Mouse (Mus musculus): ENCODE measurements at regions not wholly inside any gene's neighbourhood (a gene's known extent, or its start where the extent isn't known, plus 50 kb on each side); places are given as distances from the start of the nearest gene placed in this dataset.
A peak's percentile ranks its signal among the peaks of the same experiment; 100 is the strongest.

GRCm38 (mm10) chr13:45213116-45213834 is 134.8 kb downstream of the Gm9817 start:
- no peak for DNase-seq (ENCODE audit: extremely low spot score)

DNA sequence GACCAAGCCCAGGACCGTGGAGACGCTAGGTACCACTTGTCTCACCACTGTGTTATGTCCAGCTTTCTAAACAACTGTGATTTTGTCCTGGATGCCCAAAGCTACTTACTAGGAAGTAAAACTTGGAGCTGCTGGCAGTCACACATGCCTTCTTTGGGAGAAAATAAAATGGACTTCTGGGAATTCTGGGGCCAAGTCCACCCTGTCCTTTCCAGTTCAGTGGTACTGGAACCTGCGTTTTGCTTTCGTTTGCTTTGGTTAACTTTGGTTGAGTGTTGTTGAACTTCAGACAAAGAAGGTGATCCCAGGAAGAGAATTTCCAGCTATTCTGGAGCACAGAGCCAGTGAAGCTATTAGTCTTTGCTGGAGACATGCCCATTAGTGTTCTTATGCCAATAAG is 139.8 kb downstream of the Gm9817 start:
- no peak for DNase-seq (ENCODE audit: extremely low spot score)

- DNase-seq (ENCODE audit: extremely low spot score): no peak
These were observed 141.2 kb downstream of the Gm9817 start for GRCm38 (mm10) chr13:45219671-45220070.

- DNase-seq (ENCODE audit: extremely low spot score): no peak
These were observed 152.3 kb downstream of the Gm9817 start for GRCm38 (mm10) chr13:45230804-45231203.

GRCm38 (mm10) chr13:45235236-45235635 is 154.3 kb upstream of the Mylip start:
- DNase-seq (ENCODE audit: extremely low spot score): no peak

DNA sequence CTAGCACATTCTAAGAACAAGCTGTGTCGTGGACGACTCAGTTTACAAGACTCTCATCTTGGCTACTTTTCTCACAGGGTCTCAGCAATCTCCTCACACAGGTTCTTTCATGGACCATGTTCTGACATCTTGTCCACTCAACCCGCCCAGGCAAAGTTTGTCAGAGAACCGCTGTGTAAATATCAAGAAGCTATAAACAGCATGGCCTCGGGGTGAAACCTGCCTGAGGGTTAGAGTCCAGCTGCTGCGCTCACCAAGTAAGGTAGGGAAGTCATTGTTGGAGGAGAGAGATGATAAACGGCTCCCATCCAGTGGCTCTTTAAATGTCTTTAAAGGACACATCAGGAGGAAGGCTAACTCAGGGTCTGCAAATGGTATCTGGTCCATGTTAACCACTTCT is 151.3 kb upstream of the Mylip start:
- DNase-seq (ENCODE audit: extremely low spot score): no peak

- DNase-seq (ENCODE audit: extremely low spot score): no peak
These were observed 150.4 kb upstream of the Mylip start for GRCm38 (mm10) chr13:45239153-45239552.

DNA sequence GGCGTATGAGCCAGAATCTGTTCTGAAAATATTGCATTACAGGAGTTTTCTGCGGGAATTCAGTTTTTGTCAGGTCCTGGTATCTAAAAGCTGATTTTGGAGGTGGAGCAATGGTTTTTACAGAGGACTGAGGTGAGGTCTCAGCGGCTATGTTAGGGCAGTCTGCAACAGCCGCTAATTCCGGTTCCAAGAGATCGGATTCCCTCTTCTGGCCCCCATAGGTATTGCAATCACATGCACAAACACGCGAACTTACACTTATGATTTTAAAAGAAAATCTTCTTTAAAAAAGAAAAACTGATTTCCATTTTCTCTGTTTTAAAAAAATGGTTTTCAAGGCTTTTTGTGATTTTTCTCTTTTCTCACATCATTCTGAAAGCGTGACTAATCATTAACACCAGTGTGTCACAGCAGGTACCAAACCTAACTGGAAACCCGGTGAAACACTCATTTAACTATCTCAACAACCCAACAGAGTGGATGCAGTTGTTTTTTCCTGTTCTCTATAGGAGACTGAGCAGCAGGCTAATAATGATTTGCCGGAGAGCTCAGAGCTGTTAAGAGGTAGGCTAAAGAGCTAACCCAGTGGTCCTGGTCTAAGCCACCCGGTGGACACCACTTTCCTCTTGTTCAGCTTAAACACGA is 149.4 kb upstream of the Mylip start:
- no peak for DNase-seq (ENCODE audit: extremely low spot score)

- DNase-seq (ENCODE audit: extremely low spot score): no peak
These were observed 147.3 kb upstream of the Mylip start for GRCm38 (mm10) chr13:45242261-45242660.

- DNase-seq (ENCODE audit: extremely low spot score): no peak
These were observed 146.8 kb upstream of the Mylip start for GRCm38 (mm10) chr13:45242750-45243149.

DNA sequence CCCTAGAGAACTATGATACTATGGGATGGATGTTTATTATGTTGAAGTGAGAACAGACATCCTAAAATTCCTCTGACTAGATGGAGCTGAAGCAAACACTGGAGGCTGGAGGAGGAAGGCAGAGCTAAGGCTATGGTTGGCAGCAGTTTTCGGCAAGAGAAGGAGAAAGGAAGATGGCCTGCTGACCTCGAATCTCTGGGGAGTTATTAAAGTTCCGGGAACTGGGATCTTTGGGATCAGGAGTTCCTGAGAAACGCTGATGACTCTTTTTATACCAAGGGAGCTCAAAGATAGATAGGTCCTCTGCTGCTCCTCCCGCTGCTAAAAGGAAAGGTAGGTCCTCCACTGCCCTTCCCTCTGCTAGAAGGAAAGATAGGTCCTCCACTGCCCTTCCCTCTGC is 143.9 kb upstream of the Mylip start:
- DNase-seq (ENCODE audit: extremely low spot score): no peak

GRCm38 (mm10) chr13:45246341-45246740 is 143.2 kb upstream of the Mylip start:
- no peak for DNase-seq (ENCODE audit: extremely low spot score)

DNA sequence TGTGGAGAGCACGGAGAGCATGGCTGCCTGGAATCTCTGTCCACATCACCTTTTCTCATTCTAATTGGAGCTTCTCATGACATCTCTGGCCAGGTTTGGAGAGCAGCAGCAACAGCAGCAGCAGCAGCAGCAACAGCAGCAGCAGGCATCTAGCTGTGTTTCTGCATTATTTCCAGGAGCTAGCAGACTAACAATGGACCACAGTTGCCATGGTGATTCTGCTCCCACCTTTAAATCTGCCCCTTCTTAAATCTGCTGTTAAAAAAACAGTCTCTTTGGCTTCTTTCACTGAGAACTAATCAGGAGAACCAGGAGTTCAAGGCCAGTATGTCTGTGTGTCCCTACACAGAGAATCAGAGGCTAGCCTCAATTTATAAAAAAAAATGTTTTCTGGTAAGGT is 139.5 kb upstream of the Mylip start:
- DNase-seq (ENCODE audit: extremely low spot score): no peak

- DNase-seq (ENCODE audit: extremely low spot score): no peak
These were observed 138.5 kb upstream of the Mylip start for GRCm38 (mm10) chr13:45251068-45251467.

DNA sequence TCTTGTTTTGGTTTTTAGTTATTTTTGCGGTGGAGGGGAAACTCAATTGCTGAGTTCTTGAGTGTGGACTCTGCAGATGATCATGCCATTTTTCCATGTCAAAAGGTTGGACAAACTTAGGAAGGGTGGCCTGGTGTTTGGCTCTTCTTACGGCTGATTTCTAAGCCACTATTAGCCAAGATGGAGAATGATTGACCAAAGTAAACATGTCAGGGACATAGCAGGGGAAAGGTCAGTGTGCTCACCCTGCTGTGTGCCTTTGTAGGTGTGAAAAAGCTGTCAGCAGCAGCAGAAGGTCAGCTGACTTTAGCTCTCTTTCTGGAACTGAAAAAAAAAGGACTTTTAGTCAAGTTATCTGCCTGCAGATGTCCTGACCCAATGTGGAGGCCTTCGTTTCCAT is 137.4 kb upstream of the Mylip start:
- DNase-seq (ENCODE audit: extremely low spot score): no peak

DNA sequence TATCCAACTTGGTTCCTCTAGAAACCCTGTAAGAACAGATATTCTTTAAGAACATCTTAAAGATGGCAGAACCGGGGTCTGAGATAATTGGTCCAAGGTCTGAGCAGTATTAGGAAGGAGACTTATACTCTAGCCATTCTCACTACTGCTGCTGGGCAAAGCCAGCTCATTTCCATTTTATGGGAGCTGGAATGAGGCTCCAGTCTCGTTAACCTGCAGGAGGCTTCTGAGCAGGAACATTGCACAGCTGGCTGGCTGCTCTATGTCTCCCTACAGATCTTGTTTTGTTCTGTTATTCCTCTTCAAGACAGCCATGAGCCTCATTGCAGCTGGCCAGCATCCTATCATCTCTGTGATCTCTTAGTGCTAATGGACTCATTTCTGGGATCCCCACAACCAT is 136.3 kb upstream of the Mylip start:
- DNase-seq (ENCODE audit: extremely low spot score): no peak

DNA sequence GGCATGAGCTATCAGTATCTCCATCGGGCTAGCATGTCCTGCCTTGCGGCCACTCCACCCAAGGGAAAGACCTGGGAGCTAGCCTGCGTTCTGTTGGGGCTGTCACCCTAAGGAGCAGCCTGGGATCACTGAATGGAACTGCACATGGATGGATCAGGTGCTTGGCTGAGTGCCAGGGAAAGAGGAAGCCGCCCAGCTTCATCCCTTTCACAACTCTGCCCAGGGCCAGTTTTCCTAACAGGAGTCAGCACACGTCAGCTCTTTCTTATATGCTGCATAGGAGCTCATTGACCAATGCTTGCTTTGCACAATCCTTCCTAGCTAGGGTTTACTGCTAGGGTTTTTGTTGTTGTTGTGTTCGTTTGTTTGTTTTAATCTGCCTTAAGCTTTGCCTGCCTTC is 134.3 kb upstream of the Mylip start:
- DNase-seq (ENCODE audit: extremely low spot score): no peak

GRCm38 (mm10) chr13:45262011-45262410 is 127.5 kb upstream of the Mylip start:
- peak; percentile 79 for DNase-seq (ENCODE audit: extremely low spot score)

DNA sequence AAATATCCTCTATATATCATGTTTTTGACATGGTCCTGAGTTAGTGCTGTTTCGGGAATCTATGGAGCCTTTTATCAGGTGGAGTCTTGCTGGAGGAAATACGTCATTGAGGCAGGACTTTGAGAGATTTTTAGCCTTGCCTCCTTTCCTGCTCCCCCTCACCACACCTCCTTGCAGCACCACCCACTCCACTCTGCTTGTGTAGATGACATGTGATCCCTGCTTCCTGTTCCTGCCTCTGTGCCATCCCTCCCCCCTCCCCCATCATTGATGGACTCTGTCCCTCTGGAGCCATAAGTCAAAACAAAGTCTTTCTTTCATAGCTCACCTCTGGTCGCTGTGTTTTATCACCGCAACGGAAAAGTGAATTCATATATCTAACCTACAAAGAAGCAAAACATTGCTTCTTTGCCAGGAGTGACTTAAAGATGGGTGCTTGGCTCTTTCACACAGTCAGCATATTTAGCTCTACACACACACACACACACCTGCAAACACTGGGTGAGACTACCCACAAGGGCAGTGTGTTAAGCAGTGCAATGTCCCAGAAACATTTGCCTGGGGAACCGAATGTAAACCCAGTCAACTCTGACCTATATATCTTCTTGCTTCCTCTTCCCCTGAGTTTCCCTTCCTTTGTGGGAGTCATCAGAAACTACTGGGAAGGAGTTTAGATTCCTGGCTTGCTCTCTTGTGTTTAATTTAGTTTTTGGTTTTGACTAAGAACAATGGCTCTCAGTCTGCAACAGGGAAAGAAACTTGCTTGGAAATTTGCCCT is 123.1 kb upstream of the Mylip start:
- DNase-seq (ENCODE audit: extremely low spot score): no peak

GRCm38 (mm10) chr13:45267446-45267845 is 122.1 kb upstream of the Mylip start:
- DNase-seq (ENCODE audit: extremely low spot score): no peak

DNA sequence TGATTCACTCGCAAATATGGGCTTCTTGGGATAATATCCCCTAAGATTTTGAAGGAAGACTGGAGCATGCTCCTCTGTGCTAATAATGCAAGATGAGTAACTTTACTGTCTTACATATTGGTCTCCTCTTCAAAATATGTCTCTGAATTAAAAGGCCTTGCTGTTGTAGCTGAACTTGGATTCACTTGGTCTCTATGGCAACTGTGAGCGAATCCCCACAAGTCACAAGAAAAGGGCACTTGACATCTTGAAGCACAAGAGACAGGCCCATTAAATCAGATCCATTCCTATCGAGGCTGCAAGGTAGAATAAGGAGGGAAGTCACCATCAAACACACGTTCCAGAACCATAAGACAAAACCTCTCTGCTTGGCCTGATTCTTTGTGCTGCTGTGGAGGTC is 121.6 kb upstream of the Mylip start:
- DNase-seq (ENCODE audit: extremely low spot score): no peak

DNA sequence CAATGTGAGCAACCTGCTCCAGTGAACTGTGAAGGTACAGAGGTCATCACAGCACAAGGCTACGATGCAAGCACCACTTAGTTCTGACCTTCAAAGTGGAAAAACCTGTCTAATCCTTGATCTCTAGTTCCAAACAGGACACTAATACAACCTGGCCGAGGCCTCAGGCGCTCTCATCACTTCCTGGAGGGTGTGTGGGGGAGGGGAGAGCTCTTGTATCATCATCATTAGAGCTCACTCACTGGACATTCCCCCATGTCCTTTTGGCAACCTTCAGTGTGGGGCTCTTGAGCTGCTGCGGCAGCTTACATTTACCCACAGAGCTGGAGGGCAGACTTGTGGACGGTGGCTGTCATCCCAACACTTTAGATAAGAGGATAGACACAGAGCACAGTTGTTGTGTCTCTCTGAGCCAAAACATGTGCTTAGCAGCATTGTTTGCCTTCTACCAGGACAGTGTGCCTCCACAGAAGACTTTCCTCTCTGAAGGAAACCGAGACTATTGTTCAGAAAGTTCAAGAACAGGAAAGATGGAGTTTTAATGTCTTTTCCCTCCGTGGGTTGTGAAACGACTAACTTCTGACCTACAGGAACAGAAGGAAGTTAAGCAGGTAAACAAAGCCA is 115.2 kb upstream of the Mylip start:
- no peak for DNase-seq (ENCODE audit: extremely low spot score)

Measured in embryo, embryonic 9.5 days (tissue).